Mouse (Mus musculus) ovary, postnatal 10 days (tissue): ENCODE results near the gene Cyp2c68.
"Not testable (repeated sequence)": the region's sequence is repeated elsewhere in the genome, so short reads cannot be mapped to it uniquely, and the experiment has no call there.

Source experiments
- DNase-seq: peaks from one replicate; pipeline ENCODE4 v3.0.0; 2022; ENCODE audit warnings: low spot score

The Cyp2c68 gene

GRCm38 (mm10) chr19:39740920-39741319 lies at the start of gene Cyp2c68:
Cyp2c68 (minus strand) TSS chr19:39741054.
- DNase-seq = no peak

DNA sequence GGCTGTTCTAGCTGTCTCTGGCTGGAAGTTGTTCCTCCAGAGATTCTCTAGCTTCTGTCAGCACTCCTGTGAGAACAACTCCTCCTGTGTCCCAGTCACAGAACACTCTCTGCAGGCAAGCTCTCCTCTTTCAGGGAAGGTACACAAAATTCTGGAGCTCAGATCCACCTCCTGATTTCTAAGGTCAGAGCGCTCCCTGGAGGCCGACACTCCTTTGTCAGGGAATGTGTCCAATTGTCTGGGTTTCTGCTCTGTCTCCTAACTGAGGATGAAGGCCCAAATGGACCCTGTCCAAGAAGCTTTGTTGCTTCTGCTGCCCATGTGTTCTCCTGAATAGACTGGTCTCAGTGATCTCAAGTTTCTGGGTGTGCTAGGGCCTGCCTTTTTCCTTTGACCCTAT lies 44.6 kb upstream of the Cyp2c68 start:
- not testable (repeated sequence) for DNase-seq

DNA sequence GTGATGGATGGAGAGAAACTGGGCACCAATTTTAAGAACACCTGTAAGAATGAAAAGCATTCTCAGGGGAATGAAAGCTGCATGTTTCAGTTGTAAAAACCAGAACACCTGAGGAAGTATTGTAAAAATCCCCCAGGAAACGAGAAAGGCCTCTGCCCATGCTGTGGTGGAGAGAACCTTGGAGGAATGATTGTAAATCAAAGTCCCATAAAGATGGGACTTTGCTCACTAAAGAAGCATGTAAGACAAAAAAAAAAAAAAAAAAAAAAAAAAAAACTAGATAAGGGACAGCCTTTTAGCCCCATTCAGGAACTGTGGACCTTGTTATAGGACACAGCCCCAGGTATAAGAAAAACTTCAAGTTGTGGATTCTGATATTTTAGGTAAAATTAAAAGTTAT lies 4.5 kb upstream of the Cyp2c68 start:
- no peak for DNase-seq

GRCm38 (mm10) chr19:39744361-39744760 lies 3.5 kb upstream of the Cyp2c68 start:
- DNase-seq = not testable (repeated sequence)

GRCm38 (mm10) chr19:39711116-39711515 lies 29.7 kb downstream of the Cyp2c68 start:
- DNase-seq = not testable (repeated sequence)

DNA sequence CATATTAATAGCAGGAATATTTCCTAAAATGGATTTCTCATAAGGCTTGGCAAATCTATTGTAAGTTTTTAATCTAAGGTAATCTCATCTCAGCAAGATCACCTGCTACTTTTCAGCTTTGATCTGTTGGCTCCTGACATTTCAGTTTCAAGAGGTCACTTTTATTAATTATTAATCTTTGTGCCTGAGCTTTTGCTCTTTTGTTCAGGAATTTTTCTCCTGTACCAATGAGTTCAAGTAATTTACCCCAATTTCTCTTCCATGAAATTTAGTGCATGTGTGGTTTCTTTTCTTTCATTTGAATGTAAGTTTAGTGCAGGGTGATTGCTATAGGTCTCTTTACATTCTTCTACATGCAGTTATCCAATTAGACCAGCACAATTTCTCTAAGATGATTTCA lies 75.2 kb downstream of the Cyp2c68 start:
- DNase-seq = not testable (repeated sequence)

GRCm38 (mm10) chr19:39652381-39652780 lies 88.5 kb downstream of the Cyp2c68 start:
- no peak for DNase-seq

DNA sequence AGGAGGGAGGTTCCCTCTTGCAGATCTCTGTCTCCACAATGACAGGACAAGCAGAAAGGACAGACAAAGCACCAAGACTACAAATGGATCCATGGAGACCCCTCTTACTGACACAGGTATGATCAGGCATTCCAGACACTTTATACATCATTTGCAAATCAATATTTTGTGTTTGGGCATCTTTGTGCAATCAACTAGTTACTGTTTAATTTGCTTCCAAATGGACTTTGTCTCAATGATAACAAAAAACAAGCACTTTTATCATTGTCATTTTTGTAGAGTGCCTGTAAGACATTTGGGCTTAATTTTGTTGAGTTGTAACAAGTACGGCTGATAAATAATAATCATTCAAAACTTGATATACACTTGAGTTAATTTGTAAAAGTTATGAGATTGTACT lies 91.9 kb downstream of the Cyp2c68 start, which contains the start of gene Cyp2c67:
Gene Cyp2c67 (minus strand): TSS at position 114 of the 400 bp plus-strand sequence.
- DNase-seq = no peak

DNA sequence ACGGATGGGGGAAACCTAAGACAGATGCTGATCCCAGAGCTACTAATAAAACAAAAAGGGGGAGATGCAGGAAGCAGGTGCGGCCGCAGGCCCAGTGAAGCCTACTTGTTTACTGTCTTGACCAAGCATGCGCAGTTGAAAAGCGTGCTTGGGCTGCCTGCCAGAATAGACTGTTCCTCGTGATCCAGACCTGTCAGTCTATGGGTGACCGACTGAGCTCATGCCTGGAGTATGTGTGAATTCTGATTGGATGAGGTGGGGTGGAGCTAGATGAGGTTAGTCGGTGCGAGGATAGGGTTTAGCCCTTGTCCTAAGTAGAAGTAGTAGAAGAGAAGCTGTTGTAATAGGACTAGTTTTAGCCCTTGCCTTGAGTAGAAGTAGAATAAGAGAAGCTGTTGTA lies 93.3 kb downstream of the Cyp2c68 start:
- DNase-seq = no peak

DNA sequence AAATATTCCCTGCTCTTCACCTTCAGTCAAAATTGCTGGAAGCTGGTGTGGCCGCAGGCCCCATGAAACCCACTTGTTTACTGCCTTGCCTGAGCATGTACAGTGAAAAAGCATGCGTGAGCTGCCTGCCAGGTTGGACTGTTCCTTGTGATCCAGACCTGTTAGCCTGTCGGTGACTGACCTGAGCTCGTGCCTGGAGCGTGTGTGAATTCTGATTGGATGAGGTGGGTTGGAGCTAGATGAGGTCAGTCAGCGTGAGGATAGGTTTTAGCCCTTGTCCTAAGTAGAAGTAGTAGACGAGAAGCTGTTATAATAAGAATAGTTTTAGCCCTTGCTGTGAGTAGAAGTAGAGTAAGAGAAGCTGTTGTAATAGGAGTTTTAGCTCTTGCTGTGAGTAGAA lies 96.3 kb downstream of the Cyp2c68 start:
- not testable (repeated sequence) for DNase-seq
